Mouse (Mus musculus): ENCODE data around the gene Cdc6. TPM values are rescaled to one million over a fixed set of nuclear protein-coding genes. Genes with fewer than 3 reads are reported as not detected.
A peak's percentile ranks its signal among the peaks of the same experiment; 100 is the strongest.

Cdc6 gene
- polyA plus RNA-seq, 1 experiment: 0.11 TPM

GRCm38 (mm10) chr11:98972215-98972614 lies 64.6 kb downstream of the Cdc6 start:
- TF ChIP-seq POLR2A (IDR thresholded peaks at IDR 0.05; ENCODE audit: low read depth, low read length): no peak
- TF ChIP-seq CTCF (conservative IDR thresholded peaks at IDR 0.05; ENCODE audit: insufficient read depth, insufficient read length, low read depth, low read length): peak; percentile 81
- 0 out of 2 replicates have a peak, but pooled peaks cover 14% of the 10 kb centered on the region for H3K4me1 ChIP-seq (ENCODE audit: control insufficient read depth, insufficient read depth, low read length)
- H3K27ac ChIP-seq (ENCODE audit: insufficient read depth, low read depth, low read length): no peak overlapping the region
- peak; percentile 88 for DNase-seq
- WGBS: 50% methylated on average over 9 of the region's 9 CpGs
- no peaks in the 10 kb centered on the region for H3K36me3 ChIP-seq (ENCODE audit: control insufficient read depth, insufficient read depth, low read length)
- no peak overlapping the region for H3K4me3 ChIP-seq (ENCODE audit: insufficient read depth, low read depth, low read length)
- H3K27me3 ChIP-seq (replicated peaks; ENCODE audit: control insufficient read depth, insufficient read depth, low read length): no peaks in the 10 kb centered on the region

- TF ChIP-seq CTCF (conservative IDR thresholded peaks at IDR 0.05; ENCODE audit: insufficient read depth, insufficient read length, low read depth, low read length) (no peak), POLR2A (IDR thresholded peaks at IDR 0.05; ENCODE audit: low read depth, low read length) (no peak)
- no peak for DNase-seq
- no peak overlapping the region for H3K4me3 ChIP-seq (ENCODE audit: insufficient read depth, low read depth, low read length)
- no peaks in the 10 kb centered on the region for H3K36me3 ChIP-seq (ENCODE audit: control insufficient read depth, insufficient read depth, low read length)
- 0 out of 2 replicates have a peak, but pooled peaks cover 14% of the 10 kb centered on the region for H3K4me1 ChIP-seq (ENCODE audit: control insufficient read depth, insufficient read depth, low read length)
- WGBS: 83% methylated on average over 9 of the region's 9 CpGs
- no peaks in the 10 kb centered on the region for H3K27me3 ChIP-seq (replicated peaks; ENCODE audit: control insufficient read depth, insufficient read depth, low read length)
- no peak overlapping the region for H3K27ac ChIP-seq (ENCODE audit: insufficient read depth, low read depth, low read length)
Observed at GRCm38 (mm10) chr11:98972801-98973360, 65.3 kb downstream of the Cdc6 start.

Other genes with a start within 250 kb of the Cdc6 start
- not detected in 2 replicates for gene Gsdma, start 243.4 kb upstream of the Cdc6 start, polyA plus RNA-seq (2012; rRNA removed)
- gene Psmd3, start 225.2 kb upstream of the Cdc6 start, polyA plus RNA-seq (2012; rRNA removed): 307 and 331 TPM in 2 replicates
- gene Csf3, start 206.5 kb upstream of the Cdc6 start, polyA plus RNA-seq (2012; rRNA removed): not detected in 2 replicates
- 45.3 and 54.1 TPM in 2 replicates for gene Med24, start 178.4 kb upstream of the Cdc6 start, polyA plus RNA-seq (2012; rRNA removed)
- 92.7 and 97.2 TPM in 2 replicates for gene Thra, start 167.2 kb upstream of the Cdc6 start, polyA plus RNA-seq (2012; rRNA removed)
- 140 and 155 TPM in 2 replicates for gene Nr1d1, start 132.5 kb upstream of the Cdc6 start, polyA plus RNA-seq (2012; rRNA removed)
- gene Msl1, start 112.3 kb upstream of the Cdc6 start, polyA plus RNA-seq (2012; rRNA removed): 23.5 and 24.5 TPM in 2 replicates
- 21.0 and 24.5 TPM in 2 replicates for gene Casc3, start 102.9 kb upstream of the Cdc6 start, polyA plus RNA-seq (2012; rRNA removed)
- gene Rapgefl1, start 71.0 kb upstream of the Cdc6 start, polyA plus RNA-seq (2012; rRNA removed): 4.2 and 4.7 TPM in 2 replicates
- gene Wipf2, start 44.2 kb upstream of the Cdc6 start, polyA plus RNA-seq (2012; rRNA removed): 8.7 and 9.9 TPM in 2 replicates
- 18.0 and 19.6 TPM in 2 replicates for gene Rara, start 20.0 kb downstream of the Cdc6 start, polyA plus RNA-seq (2012; rRNA removed)
- 0.34 and 0.57 TPM in 2 replicates for gene Gjd3, start 75.2 kb downstream of the Cdc6 start, polyA plus RNA-seq (2012; rRNA removed)
- gene Top2a, start 116.4 kb downstream of the Cdc6 start, polyA plus RNA-seq (2012; rRNA removed): 0.72 and 1.1 TPM in 2 replicates
- 1,142 and 1,152 TPM in 2 replicates for gene Igfbp4, start 133.4 kb downstream of the Cdc6 start, polyA plus RNA-seq (2012; rRNA removed)
- 0.86 and 1.8 TPM in 2 replicates for gene Tns4, start 181.5 kb downstream of the Cdc6 start, polyA plus RNA-seq (2012; rRNA removed)
- gene Ccr7, start 247.3 kb downstream of the Cdc6 start, polyA plus RNA-seq (2012; rRNA removed): 1.1 and 11.2 TPM in 2 replicates